Mouse (Mus musculus): ENCODE data around the gene AC129217.1.
A peak's percentile ranks its signal among the peaks of the same experiment; 100 is the strongest.

- TF ChIP-seq CTCF (IDR thresholded peaks at IDR 0.05; ENCODE audit: low read depth, low read length) = peak; percentile 81
- no peak for TF ChIP-seq POLR2A (IDR thresholded peaks at IDR 0.05; ENCODE audit: extremely low read depth, insufficient read depth, low read length)
These were observed 28.1 kb downstream of the AC129217.1 start for GRCm38 (mm10) chr19:8857689-8858088.

All from liver, adult 2 months (tissue).